Mouse (Mus musculus): Measurements from ENCODE around the gene Aass.

Gene Aass

GRCm38 (mm10) chr6:23055734-23056133 lies 77.1 kb downstream of the Aass start:
- no peak for DNase-seq (ENCODE audit: low read depth, low spot score)

GRCm38 (mm10) chr6:23048836-23049235 lies 84.0 kb downstream of the Aass start:
- DNase-seq (ENCODE audit: low read depth, low spot score) = no peak

GRCm38 (mm10) chr6:23028251-23028650 lies 104.5 kb downstream of the Aass start:
- DNase-seq (ENCODE audit: low read depth, low spot score) = peak; percentile 6
